Mouse (Mus musculus) left cerebral cortex, adult 9 months (tissue): Measurements from ENCODE around the gene Sf3b1.
"Not testable (repeated sequence)": the region's sequence is repeated elsewhere in the genome, so short reads cannot be mapped to it uniquely, and the experiment has no call there.

ENCODE experiments used
- DNase-seq, 2 experiments: peaks; one replicate each; pipeline ENCODE4 v3.0.0; 2022; ENCODE audit warnings: low spot score in 2 of 2

Sf3b1 gene

GRCm38 (mm10) chr1:54958525-54958924 is 68.8 kb downstream of the Sf3b1 start:
- no peak for DNase-seq

- DNase-seq: not testable (repeated sequence)
Observed at GRCm38 (mm10) chr1:54956995-54957394, 70.3 kb downstream of the Sf3b1 start.

GRCm38 (mm10) chr1:54954856-54955255 is 72.4 kb downstream of the Sf3b1 start:
- no peak for DNase-seq

- DNase-seq: no peak
Observed at GRCm38 (mm10) chr1:54944648-54945047, 82.6 kb downstream of the Sf3b1 start.

- DNase-seq: no peak
Observed at GRCm38 (mm10) chr1:54935466-54935865, 91.8 kb downstream of the Sf3b1 start.
